Mouse (Mus musculus) heart, adult 8-10 months (tissue): ENCODE results near the gene Parp6. TPM values are rescaled to one million over a fixed set of nuclear protein-coding genes. Genes with fewer than 3 reads are reported as not detected.
A peak's percentile ranks its signal among the peaks of the same experiment; 100 is the strongest.

Experiments
- DNase-seq: peaks from one replicate; pipeline ENCODE4 v3.0.0; 2022; ENCODE audit warnings: low spot score
- total RNA-seq, 4 experiments: library from RNA; stranded (reverse); gene quantifications; 2 replicates each; pipeline ENCODE4 v1.2.4; 2022

The Parp6 gene
- 10 to 100 TPM; 15.1 to 17.9 (median 15.8) TPM for total RNA-seq

GRCm38 (mm10) chr9:59616622-59617306, at the start of gene Parp6:
TSS of gene Parp6 (plus strand) at chr9:59617284.
- peak; percentile 99 for DNase-seq

- DNase-seq, result no peak
Observed at GRCm38 (mm10) chr9:59571852-59572251, 45.2 kb upstream of the Parp6 start.

- no peak for DNase-seq
Observed at GRCm38 (mm10) chr9:59577401-59577800, 39.7 kb upstream of the Parp6 start.

GRCm38 (mm10) chr9:59577844-59578504, 39.1 kb upstream of the Parp6 start, which contains the start of gene Celf6:
TSS of gene Celf6 (plus strand) at chr9:59577917.
- peak; percentile 34 for DNase-seq

GRCm38 (mm10) chr9:59578505-59578867, 38.6 kb upstream of the Parp6 start:
- DNase-seq, result no peak

GRCm38 (mm10) chr9:59584871-59585308, 32.2 kb upstream of the Parp6 start:
- DNase-seq, result peak; percentile 78

- no peak for DNase-seq
Observed at GRCm38 (mm10) chr9:59588252-59588651, 28.8 kb upstream of the Parp6 start.

- DNase-seq, result no peak
Observed at GRCm38 (mm10) chr9:59588710-59589671, 28.1 kb upstream of the Parp6 start.

- DNase-seq, result no peak
Observed at GRCm38 (mm10) chr9:59589703-59590439, 27.2 kb upstream of the Parp6 start.

- DNase-seq, result no peak
Observed at GRCm38 (mm10) chr9:59601661-59602060, 15.4 kb upstream of the Parp6 start.

GRCm38 (mm10) chr9:59605967-59606366, 11.1 kb upstream of the Parp6 start:
- no peak for DNase-seq

GRCm38 (mm10) chr9:59610950-59611349, 6.1 kb upstream of the Parp6 start:
- no peak for DNase-seq

- DNase-seq, result no peak
Observed at GRCm38 (mm10) chr9:59615797-59616196, 1.3 kb upstream of the Parp6 start.

- peak; percentile 24 for DNase-seq
Observed at GRCm38 (mm10) chr9:59617307-59617973, 356 bp downstream of the Parp6 start.

- no peak for DNase-seq
Observed at GRCm38 (mm10) chr9:59638372-59638771, 21.3 kb downstream of the Parp6 start.

- DNase-seq, result no peak
Observed at GRCm38 (mm10) chr9:59639936-59640335, 22.9 kb downstream of the Parp6 start.

GRCm38 (mm10) chr9:59641320-59641719, 24.2 kb downstream of the Parp6 start:
- no peak for DNase-seq

- DNase-seq, result no peak
Observed at GRCm38 (mm10) chr9:59649911-59650310, 32.8 kb downstream of the Parp6 start.

- no peak for DNase-seq
Observed at GRCm38 (mm10) chr9:59653371-59653770, 36.3 kb downstream of the Parp6 start.

- no peak for DNase-seq
Observed at GRCm38 (mm10) chr9:59654450-59654983, 37.4 kb downstream of the Parp6 start.
